Mouse (Mus musculus): Measurements from ENCODE around the gene Acin1.

DNA sequence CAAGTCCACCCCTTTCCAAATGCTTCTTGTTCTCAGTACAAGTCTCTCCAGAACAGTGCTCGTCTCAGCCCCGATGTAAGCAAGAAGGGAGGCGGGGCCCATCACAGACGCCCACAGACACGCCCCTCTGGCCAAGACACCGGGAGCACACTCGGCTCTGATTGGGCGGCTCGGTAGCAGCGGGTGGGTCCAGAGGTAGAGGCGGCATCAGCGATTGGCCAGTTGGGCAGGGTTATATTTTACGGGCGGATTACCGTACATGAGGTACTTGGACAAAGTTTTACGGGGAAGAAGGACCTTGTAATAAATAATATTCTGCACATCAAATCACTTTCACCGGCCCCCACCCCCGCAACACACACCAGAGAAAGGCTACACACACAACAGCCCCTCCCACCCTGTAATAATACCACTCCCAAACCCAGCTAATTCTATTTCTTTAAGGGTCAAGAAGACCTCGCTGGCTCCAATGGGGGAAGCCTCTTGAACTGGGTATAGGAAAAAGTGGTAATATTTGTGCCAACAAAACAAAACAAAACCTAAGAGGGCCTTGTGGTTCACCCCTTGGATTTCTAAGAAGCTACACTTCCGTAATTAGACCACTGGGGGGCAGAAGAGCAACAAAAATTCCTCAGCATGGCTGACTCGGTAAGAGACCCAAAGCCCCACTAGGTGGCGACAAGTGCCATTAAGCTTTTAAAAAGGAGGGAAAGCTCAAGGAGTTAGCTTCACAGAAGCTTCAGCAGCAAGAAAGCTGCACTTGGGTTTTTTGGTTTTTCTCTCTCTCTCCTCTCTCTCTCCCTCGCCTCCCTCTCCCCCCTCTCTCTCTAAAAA is 35.9 kb downstream of the Acin1 start:
- peak; percentile 20; the same call in 1 of the 2 replicates for TF ChIP-seq POLR2A (IDR thresholded peaks at IDR 0.05; ENCODE audit: low read depth, low read length)
- no peak for TF ChIP-seq MEF2A (IDR thresholded peaks at IDR 0.05; ENCODE audit: borderline replicate concordance, low read depth, low read length)
- TF ChIP-seq ELF1 (IDR thresholded peaks at IDR 0.05; ENCODE audit: low read depth, low read length): no peak
- TF ChIP-seq CTCF (conservative IDR thresholded peaks at IDR 0.05 in 1 of 2, IDR thresholded peaks at IDR 0.05 in 1 of 2; ENCODE audit: low read depth in 2 of 2, low read length in 2 of 2): peak; percentile 91 to 100
- no peak for TF ChIP-seq KAT2A (IDR thresholded peaks at IDR 0.05; ENCODE audit: insufficient replicate concordance, low read length)
- TF ChIP-seq ETS1 (conservative IDR thresholded peaks at IDR 0.05; ENCODE audit: low read depth, low read length): no peak
- peak; percentile 69 for TF ChIP-seq RAD21 (IDR thresholded peaks at IDR 0.05; ENCODE audit: low read depth, low read length)
- TF ChIP-seq EP300 (IDR thresholded peaks at IDR 0.05; ENCODE audit: low read length): no peak
- TF ChIP-seq UBTF (IDR thresholded peaks at IDR 0.05; ENCODE audit: low read depth, low read length): no peak
- TF ChIP-seq MXI1 (IDR thresholded peaks at IDR 0.05; ENCODE audit: low read depth, low read length): no peak
- no peak for TF ChIP-seq ZNF384 (IDR thresholded peaks at IDR 0.05; ENCODE audit: low read depth, low read length)

All from CH12.LX (cell line).